Mouse (Mus musculus): ENCODE data around the gene Cpne4. TPM values are rescaled to one million over a fixed set of nuclear protein-coding genes. Genes with fewer than 3 reads are reported as not detected.
A peak's percentile ranks its signal among the peaks of the same experiment; 100 is the strongest.

The Cpne4 gene
- polyA plus RNA-seq, 1 experiment from 2014 or later: 0.73 TPM

GRCm38 (mm10) chr9:105018186-105018585, 471.1 kb downstream of the Cpne4 start:
- Histone ChIP-seq H3K27ac (no peak overlapping the region), H3K4me1 (replicated peaks) (no peaks in the 10 kb centered on the region), H3K27me3 (replicated peaks) (no peaks in the 10 kb centered on the region), H3K9ac (no peak overlapping the region), H3K36me3 (no peaks in the 10 kb centered on the region), H3K9me3 (no peaks in the 10 kb centered on the region), H3K4me3 (replicated peaks) (no peak overlapping the region), H3K4me2 (replicated peaks) (no peak overlapping the region)
- WGBS: 88% methylated on average over 7 of the region's 7 CpGs
- no peak for ATAC-seq

GRCm38 (mm10) chr9:105028311-105028710, 481.2 kb downstream of the Cpne4 start:
- 73% methylated on average over 3 of the region's 3 CpGs for WGBS
- Histone ChIP-seq H3K9ac (no peak overlapping the region), H3K36me3 (no peaks in the 10 kb centered on the region), H3K27me3 (replicated peaks) (no peaks in the 10 kb centered on the region), H3K9me3 (no peaks in the 10 kb centered on the region), H3K4me3 (replicated peaks) (no peak overlapping the region), H3K4me1 (replicated peaks) (no peaks in the 10 kb centered on the region), H3K4me2 (replicated peaks) (no peak overlapping the region), H3K27ac (no peak overlapping the region)
- no peak for ATAC-seq

GRCm38 (mm10) chr9:105032572-105032971, 485.5 kb downstream of the Cpne4 start:
- Histone ChIP-seq H3K27ac (no peak overlapping the region), H3K9ac (no peak overlapping the region), H3K4me2 (replicated peaks) (no peak overlapping the region), H3K4me1 (replicated peaks) (no peaks in the 10 kb centered on the region), H3K36me3 (no peaks in the 10 kb centered on the region), H3K27me3 (replicated peaks) (no peaks in the 10 kb centered on the region), H3K9me3 (no peaks in the 10 kb centered on the region), H3K4me3 (replicated peaks) (no peak overlapping the region)
- no peak for ATAC-seq
- 86% methylated on average over 9 of the region's 9 CpGs for WGBS

GRCm38 (mm10) chr9:105033641-105034040, 486.6 kb downstream of the Cpne4 start:
- no peak for ATAC-seq
- H3K27ac ChIP-seq: no peak overlapping the region
- no peak overlapping the region for H3K4me2 ChIP-seq (replicated peaks)
- H3K9ac ChIP-seq: no peak overlapping the region
- H3K27me3 ChIP-seq (replicated peaks): no peaks in the 10 kb centered on the region
- no peak overlapping the region for H3K4me3 ChIP-seq (replicated peaks)
- WGBS: 85% methylated on average over 7 of the region's 7 CpGs
- H3K36me3 ChIP-seq: no peaks in the 10 kb centered on the region
- no peaks in the 10 kb centered on the region for H3K9me3 ChIP-seq
- no peaks in the 10 kb centered on the region for H3K4me1 ChIP-seq (replicated peaks)

GRCm38 (mm10) chr9:105037847-105038246, 490.8 kb downstream of the Cpne4 start:
- WGBS: 80% methylated on average over 3 of the region's 3 CpGs
- H3K4me3 ChIP-seq (replicated peaks): no peak overlapping the region
- no peaks in the 10 kb centered on the region for H3K4me1 ChIP-seq (replicated peaks)
- no peak overlapping the region for H3K4me2 ChIP-seq (replicated peaks)
- no peaks in the 10 kb centered on the region for H3K9me3 ChIP-seq
- H3K27me3 ChIP-seq (replicated peaks): no peaks in the 10 kb centered on the region
- H3K36me3 ChIP-seq: no peaks in the 10 kb centered on the region
- no peak for ATAC-seq
- H3K27ac ChIP-seq: no peak overlapping the region
- no peak overlapping the region for H3K9ac ChIP-seq

GRCm38 (mm10) chr9:105046014-105046413, 498.9 kb downstream of the Cpne4 start:
- H3K27me3 ChIP-seq (replicated peaks): no peaks in the 10 kb centered on the region
- WGBS: 67% methylated on average over 7 of the region's 7 CpGs
- no peak overlapping the region for H3K9ac ChIP-seq
- H3K36me3 ChIP-seq: no peaks in the 10 kb centered on the region
- H3K4me3 ChIP-seq (replicated peaks): no peak overlapping the region
- H3K27ac ChIP-seq: no peak overlapping the region
- ATAC-seq: no peak
- no peak overlapping the region for H3K4me2 ChIP-seq (replicated peaks)
- H3K9me3 ChIP-seq: no peaks in the 10 kb centered on the region
- H3K4me1 ChIP-seq (replicated peaks): no peaks in the 10 kb centered on the region

GRCm38 (mm10) chr9:105048351-105048750, 501.3 kb downstream of the Cpne4 start:
- no peak overlapping the region for H3K9ac ChIP-seq
- H3K4me1 ChIP-seq (replicated peaks): no peaks in the 10 kb centered on the region
- ATAC-seq: no peak
- no peak overlapping the region for H3K27ac ChIP-seq
- no peak overlapping the region for H3K4me3 ChIP-seq (replicated peaks)
- H3K36me3 ChIP-seq: no peaks in the 10 kb centered on the region
- H3K9me3 ChIP-seq: no peaks in the 10 kb centered on the region
- no peak overlapping the region for H3K4me2 ChIP-seq (replicated peaks)
- no peaks in the 10 kb centered on the region for H3K27me3 ChIP-seq (replicated peaks)
- WGBS: 67% methylated on average over 10 of the region's 10 CpGs

- H3K4me2 ChIP-seq (replicated peaks): no peak overlapping the region
- WGBS: 44% methylated on average over 2 of the region's 2 CpGs
- no peak for ATAC-seq
Observed at GRCm38 (mm10) chr9:105049636-105050035, 502.6 kb downstream of the Cpne4 start.

GRCm38 (mm10) chr9:105050257-105050656, 503.2 kb downstream of the Cpne4 start:
- Histone ChIP-seq H3K27me3 (replicated peaks) (no peaks in the 10 kb centered on the region), H3K36me3 (no peaks in the 10 kb centered on the region), H3K27ac (no peak overlapping the region), H3K4me1 (replicated peaks) (no peaks in the 10 kb centered on the region), H3K4me3 (replicated peaks) (no peak overlapping the region), H3K9me3 (no peaks in the 10 kb centered on the region), H3K4me2 (replicated peaks) (no peak overlapping the region), H3K9ac (no peak overlapping the region)
- WGBS: 67% methylated on average over 2 of the region's 2 CpGs
- ATAC-seq: no peak

More at GRCm38 (mm10) chr9:105049636-105050035, 502.6 kb downstream of the Cpne4 start:
- Histone ChIP-seq H3K36me3 (no peaks in the 10 kb centered on the region), H3K9ac (no peak overlapping the region), H3K27ac (no peak overlapping the region), H3K4me3 (replicated peaks) (no peak overlapping the region), H3K27me3 (replicated peaks) (no peaks in the 10 kb centered on the region), H3K9me3 (no peaks in the 10 kb centered on the region), H3K4me1 (replicated peaks) (no peaks in the 10 kb centered on the region)

- Histone ChIP-seq H3K27ac (peak within 1 kb of the TSS; percentile 77), H3K27me3 (replicated peaks) (no peaks in the 10 kb centered on the region), H3K4me2 (replicated peaks) (peak within 1 kb of the TSS; percentile 61), H3K4me1 (replicated peaks) (no peaks in the 10 kb centered on the region), H3K36me3 (peaks cover 21% of the 10 kb centered on the region), H3K9ac (peak within 1 kb of the TSS; percentile 99), H3K9me3 (no peaks in the 10 kb centered on the region), H3K4me3 (replicated peaks) (peak within 1 kb of the TSS; percentile 100)
- peak; percentile 87 for ATAC-seq
- WGBS: under 1% methylated on average over 31 of the region's 31 CpGs
Observed at GRCm38 (mm10) chr9:105053147-105053557, 506.1 kb downstream of the Cpne4 start, which contains the start of gene Mrpl3. TSS of gene Mrpl3 (plus strand) at chr9:105053239.

GRCm38 (mm10) chr9:105053812-105054211, 506.7 kb downstream of the Cpne4 start:
- 44% methylated on average over 4 of the region's 4 CpGs for WGBS

GRCm38 (mm10) chr9:105069106-105069505, 522.0 kb downstream of the Cpne4 start:
- Histone ChIP-seq H3K4me3 (replicated peaks) (no peak overlapping the region), H3K9me3 (no peaks in the 10 kb centered on the region), H3K36me3 (peaks cover 26% of the 10 kb centered on the region), H3K9ac (no peak overlapping the region), H3K27me3 (replicated peaks) (no peaks in the 10 kb centered on the region), H3K4me1 (replicated peaks) (no peaks in the 10 kb centered on the region), H3K27ac (no peak overlapping the region), H3K4me2 (replicated peaks) (no peak overlapping the region)
- WGBS: 94% methylated on average over 10 of the region's 10 CpGs
- ATAC-seq: no peak

More at GRCm38 (mm10) chr9:105053812-105054211, 506.7 kb downstream of the Cpne4 start:
- peak overlapping the region; percentile 99 for H3K9ac ChIP-seq
- H3K27me3 ChIP-seq (replicated peaks): no peaks in the 10 kb centered on the region
- peak overlapping the region; percentile 61 for H3K4me2 ChIP-seq (replicated peaks)
- H3K4me1 ChIP-seq (replicated peaks): no peaks in the 10 kb centered on the region
- H3K36me3 ChIP-seq: peaks cover 21% of the 10 kb centered on the region
- peak overlapping the region; percentile 100 for H3K4me3 ChIP-seq (replicated peaks)
- H3K27ac ChIP-seq: no peak overlapping the region
- H3K9me3 ChIP-seq: no peaks in the 10 kb centered on the region
- no peak for ATAC-seq

- no peak overlapping the region for H3K4me2 ChIP-seq (replicated peaks)
- no peak for ATAC-seq
- no peaks in the 10 kb centered on the region for H3K9me3 ChIP-seq
- H3K4me1 ChIP-seq (replicated peaks): no peaks in the 10 kb centered on the region
- peaks cover 17% of the 10 kb centered on the region for H3K36me3 ChIP-seq
- 88% methylated on average over 4 of the region's 4 CpGs for WGBS
- H3K4me3 ChIP-seq (replicated peaks): no peak overlapping the region
- H3K9ac ChIP-seq: no peak overlapping the region
- no peak overlapping the region for H3K27ac ChIP-seq
- H3K27me3 ChIP-seq (replicated peaks): no peaks in the 10 kb centered on the region
Observed at GRCm38 (mm10) chr9:105072991-105073748, 526.1 kb downstream of the Cpne4 start.

Data from intestine, embryonic 15.5 days (tissue).